Mouse (Mus musculus) liver, embryonic 14.5 days (tissue): Measurements from ENCODE around the gene Ergic1.

Source experiments
- CTCF ChIP-seq: IDR thresholded peaks from 2 replicates; pipeline ENCODE4 v1.5.1; 2016; ENCODE audit warnings: antibody characterized with exemption, low read depth, control low read depth
- EP300 ChIP-seq: IDR thresholded peaks from 2 replicates; pipeline ENCODE4 v1.6.1; 2016; ENCODE audit warnings: antibody characterized with exemption, low read depth

GRCm38 (mm10) chr17:26574118-26574517 is 12.8 kb downstream of the Ergic1 start:
- no peak for TF ChIP-seq EP300
- no peak for TF ChIP-seq CTCF
